Mouse (Mus musculus): ENCODE measurements around the gene Bloc1s3.

The Bloc1s3 gene

GRCm38 (mm10) chr7:19508150-19508923, at the start of gene Bloc1s3, which contains the start of gene Trappc6a:
Gene Bloc1s3 (minus strand): TSS chr7:19508367.
Gene Trappc6a (plus strand): TSS chr7:19508395.
- CTCF ChIA-PET = interaction anchor here (0.6 to 1.4 kb wide), 2 partner anchors 54 kb away, joined by 4 to 5 read pairs; partner anchors contain the start of gene Ppp1r37

GRCm38 (mm10) chr7:19557086-19557485, 48.9 kb upstream of the Bloc1s3 start:
- CTCF ChIA-PET = interaction anchor here (0.7 kb wide), 1 partner anchor 210 kb away, joined by 12 read pairs; no protein-coding TSS in a partner anchor

GRCm38 (mm10) chr7:19554168-19554567, 46.0 kb upstream of the Bloc1s3 start:
- CTCF ChIA-PET = no interaction called here

GRCm38 (mm10) chr7:19552443-19552842, 44.3 kb upstream of the Bloc1s3 start:
- CTCF ChIA-PET = no interaction called here

GRCm38 (mm10) chr7:19551634-19552033, 43.5 kb upstream of the Bloc1s3 start:
- CTCF ChIA-PET = no interaction called here

- CTCF ChIA-PET = no interaction called here
These were observed 41.2 kb upstream of the Bloc1s3 start for GRCm38 (mm10) chr7:19549394-19549793.

- CTCF ChIA-PET = no interaction called here
These were observed 39.3 kb upstream of the Bloc1s3 start for GRCm38 (mm10) chr7:19547344-19547969.

GRCm38 (mm10) chr7:19546007-19546406, 37.8 kb upstream of the Bloc1s3 start:
- CTCF ChIA-PET = no interaction called here

- CTCF ChIA-PET = no interaction called here
These were observed 35.4 kb upstream of the Bloc1s3 start for GRCm38 (mm10) chr7:19543584-19543983.

GRCm38 (mm10) chr7:19542155-19542691, 34.1 kb upstream of the Bloc1s3 start:
- CTCF ChIA-PET = no interaction called here

- CTCF ChIA-PET = no interaction called here
These were observed 33.6 kb upstream of the Bloc1s3 start for GRCm38 (mm10) chr7:19541681-19542154.

GRCm38 (mm10) chr7:19540771-19541566, 32.8 kb upstream of the Bloc1s3 start:
- CTCF ChIA-PET = no interaction called here

- CTCF ChIA-PET = no interaction called here
These were observed 26.5 kb upstream of the Bloc1s3 start for GRCm38 (mm10) chr7:19534676-19535075.

- CTCF ChIA-PET = interaction anchor here (0.6 kb wide), 1 partner anchor 359 kb away, joined by 16 read pairs; no protein-coding TSS in a partner anchor
These were observed 24.1 kb upstream of the Bloc1s3 start for GRCm38 (mm10) chr7:19532240-19532639.

GRCm38 (mm10) chr7:19531077-19531476, 22.9 kb upstream of the Bloc1s3 start:
- CTCF ChIA-PET = no interaction called here

- CTCF ChIA-PET = no interaction called here
These were observed 16.9 kb upstream of the Bloc1s3 start for GRCm38 (mm10) chr7:19525105-19525481.

GRCm38 (mm10) chr7:19524420-19525104, 16.4 kb upstream of the Bloc1s3 start:
- CTCF ChIA-PET = no interaction called here

- CTCF ChIA-PET = no interaction called here
These were observed 15.7 kb upstream of the Bloc1s3 start for GRCm38 (mm10) chr7:19523757-19524419.

- CTCF ChIA-PET = interaction anchor here (0.5 kb wide), 1 partner anchor 346 kb away, joined by 5 read pairs; no protein-coding TSS in a partner anchor
These were observed 15.0 kb upstream of the Bloc1s3 start for GRCm38 (mm10) chr7:19523017-19523756.

GRCm38 (mm10) chr7:19520032-19520431, 11.9 kb upstream of the Bloc1s3 start:
- CTCF ChIA-PET = interaction anchor here (0.6 kb wide), 1 partner anchor 401 kb away, joined by 5 read pairs; the partner anchor contains the start of gene Pvr
